Mouse (Mus musculus) forebrain, embryonic 13.5 days (tissue): ENCODE data around the gene Npr1. TPM values are rescaled to one million over a fixed set of nuclear protein-coding genes. Genes with fewer than 3 reads are reported as not detected.
A peak's percentile ranks its signal among the peaks of the same experiment; 100 is the strongest.

ENCODE experiments used
- ATAC-seq: fragments of 200-750 bp; cut with Nextera tagmentation; 2 replicates; pipeline ENCODE4 v1.8.0; 2017
- H3K27ac ChIP-seq: fragments of 300-500 bp; sonication (generic); 2 replicates; pipeline ENCODE4 v1.5.1; 2015; ENCODE audit warnings: inconsistent platforms, mild to moderate bottlenecking, moderate library complexity
- H3K27me3 ChIP-seq: fragments of 300-500 bp; sonication (generic); 2 replicates; pipeline ENCODE4 v1.6.1; 2015; ENCODE audit warnings: mild to moderate bottlenecking, inconsistent platforms
- H3K36me3 ChIP-seq: fragments of 300-500 bp; sonication (generic); 2 replicates; pipeline ENCODE4 v1.6.1; 2015; ENCODE audit warnings: mild to moderate bottlenecking, inconsistent platforms; ENCODE audit not compliant: poor library complexity, severe bottlenecking
- H3K4me1 ChIP-seq: fragments of 300-500 bp; sonication (generic); 2 replicates; pipeline ENCODE4 v1.6.1; 2015; ENCODE audit warnings: inconsistent platforms
- H3K4me2 ChIP-seq: fragments of 300-500 bp; sonication (generic); 2 replicates; pipeline ENCODE4 v1.6.1; 2015; ENCODE audit warnings: inconsistent platforms, mild to moderate bottlenecking, moderate library complexity
- H3K4me3 ChIP-seq: fragments of 300-500 bp; sonication (generic); 2 replicates; pipeline ENCODE4 v1.5.1; 2015; ENCODE audit warnings: mild to moderate bottlenecking, inconsistent platforms
- H3K9ac ChIP-seq: fragments of 300-500 bp; sonication (generic); 2 replicates; pipeline ENCODE4 v1.6.1; 2015; ENCODE audit warnings: mild to moderate bottlenecking, inconsistent platforms
- H3K9me3 ChIP-seq: fragments of 300-500 bp; sonication (generic); replicated peaks from 2 replicates; pipeline ENCODE4 v1.6.1; 2016; ENCODE audit warnings: inconsistent platforms
- whole genome bisulfite sequencing: fragments of 180-500 bp; shearing (Covaris S2); methylation state at CpG from one replicate; pipeline ENCODE4 v1.1.7; 2015; 5-methylcytosine and 5-hydroxymethylcytosine counted together
- polyA plus RNA-seq: library from polyadenylated mRNA; unstranded; fragments of >200 nt; fragmentation: Nextera tagmentation; extraction: Ambion mirVana; gene quantifications from 2 replicates; pipeline ENCODE4 v1.2.1, GENCODE M21; 2015

The Npr1 gene
- polyA plus RNA-seq, 1 experiment from 2014 or later = 2.8 TPM

DNA sequence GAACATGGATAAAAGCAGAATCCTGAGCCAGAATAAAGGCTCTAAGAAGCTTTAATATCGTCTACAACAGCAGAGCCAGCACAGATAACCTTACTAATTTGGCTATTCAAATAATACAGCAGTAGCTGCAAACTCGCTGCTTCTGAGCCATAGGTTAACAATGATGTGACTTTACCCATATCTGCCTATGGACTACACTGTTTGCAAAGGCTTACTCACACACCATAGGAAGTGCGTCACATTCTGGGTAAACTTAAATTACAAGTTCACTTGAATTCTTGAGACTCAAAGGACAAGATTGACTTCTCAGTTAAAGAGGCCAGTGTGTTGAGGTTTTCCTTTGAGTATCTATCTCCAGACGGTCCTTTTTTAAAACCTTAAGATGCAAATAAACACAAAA lies 37.8 kb upstream of the Npr1 start:
- H3K36me3 ChIP-seq = peaks cover 89% of the 10 kb centered on the region
- H3K4me3 ChIP-seq = no peak overlapping the region
- ATAC-seq = no peak
- no peak overlapping the region for H3K4me2 ChIP-seq
- peaks cover 20% of the 10 kb centered on the region for H3K4me1 ChIP-seq
- 76% methylated on average over 4 of the region's 4 CpGs for WGBS
- no peak overlapping the region for H3K27ac ChIP-seq
- H3K27me3 ChIP-seq = no peaks in the 10 kb centered on the region
- H3K9ac ChIP-seq = no peak overlapping the region
- no peaks in the 10 kb centered on the region for H3K9me3 ChIP-seq

DNA sequence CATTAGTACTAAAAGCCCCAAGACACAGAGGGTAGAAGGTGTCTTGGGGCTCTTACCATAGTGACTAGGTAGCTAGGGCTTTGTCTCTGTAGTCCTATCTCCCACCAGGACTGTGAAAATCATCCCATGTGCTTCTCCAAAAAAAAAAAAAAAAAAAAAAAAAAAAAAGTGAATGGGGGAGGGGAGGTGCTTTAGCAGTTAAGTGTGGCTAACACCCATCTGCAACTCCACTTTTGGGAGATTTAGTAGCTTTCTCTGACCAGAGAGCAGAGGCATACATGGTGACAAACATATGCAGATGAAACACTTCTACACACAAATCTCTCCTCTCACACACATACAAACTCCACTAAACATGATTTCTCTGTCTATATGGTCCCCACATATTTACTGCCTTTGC lies 31.9 kb upstream of the Npr1 start:
- Histone ChIP-seq H3K4me3 (no peak overlapping the region), H3K4me2 (no peak overlapping the region), H3K27ac (no peak overlapping the region), H3K36me3 (peaks cover 75% of the 10 kb centered on the region), H3K27me3 (no peaks in the 10 kb centered on the region), H3K9me3 (no peaks in the 10 kb centered on the region), H3K9ac (no peak overlapping the region), H3K4me1 (no peaks in the 10 kb centered on the region)
- no peak for ATAC-seq

DNA sequence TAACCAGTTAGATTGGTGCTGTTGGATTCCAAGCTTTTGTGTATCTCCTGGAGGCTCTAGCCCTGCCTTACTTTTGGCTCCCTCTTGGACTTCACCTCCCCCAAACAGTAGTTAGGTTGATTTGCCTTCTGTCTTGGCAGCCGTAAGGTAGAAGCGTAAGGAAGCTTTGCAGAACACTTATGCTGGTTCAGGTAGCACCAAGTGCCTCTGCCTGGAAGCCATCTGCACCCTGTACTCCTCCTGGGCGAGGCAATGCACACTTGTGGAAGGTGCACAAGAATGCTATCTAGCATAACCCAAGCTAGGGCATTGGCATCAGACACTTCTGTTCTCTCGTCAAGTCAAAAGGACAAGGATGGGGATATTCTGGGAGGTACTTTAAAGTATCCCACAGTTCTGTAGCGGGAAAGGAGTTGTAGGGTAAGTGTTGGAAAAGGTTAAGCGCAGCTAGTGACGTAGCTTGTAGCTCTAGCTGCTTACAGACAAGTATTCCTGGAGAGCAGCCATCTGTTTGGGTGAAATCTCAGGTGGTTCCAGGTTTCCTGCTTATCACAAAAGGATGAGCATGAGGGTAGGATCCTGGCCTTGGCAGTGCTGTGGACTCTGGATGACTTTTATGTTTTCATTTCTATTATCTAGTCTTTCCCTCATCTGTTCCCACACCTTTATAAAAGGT lies 30.3 kb upstream of the Npr1 start:
- Histone ChIP-seq H3K9me3 (no peaks in the 10 kb centered on the region), H3K27me3 (no peaks in the 10 kb centered on the region), H3K4me2 (no peak overlapping the region), H3K4me1 (no peaks in the 10 kb centered on the region), H3K36me3 (peaks cover 59% of the 10 kb centered on the region), H3K9ac (no peak overlapping the region), H3K27ac (no peak overlapping the region), H3K4me3 (no peak overlapping the region)
- no peak for ATAC-seq
- 95% methylated on average over 7 of the region's 7 CpGs for WGBS

DNA sequence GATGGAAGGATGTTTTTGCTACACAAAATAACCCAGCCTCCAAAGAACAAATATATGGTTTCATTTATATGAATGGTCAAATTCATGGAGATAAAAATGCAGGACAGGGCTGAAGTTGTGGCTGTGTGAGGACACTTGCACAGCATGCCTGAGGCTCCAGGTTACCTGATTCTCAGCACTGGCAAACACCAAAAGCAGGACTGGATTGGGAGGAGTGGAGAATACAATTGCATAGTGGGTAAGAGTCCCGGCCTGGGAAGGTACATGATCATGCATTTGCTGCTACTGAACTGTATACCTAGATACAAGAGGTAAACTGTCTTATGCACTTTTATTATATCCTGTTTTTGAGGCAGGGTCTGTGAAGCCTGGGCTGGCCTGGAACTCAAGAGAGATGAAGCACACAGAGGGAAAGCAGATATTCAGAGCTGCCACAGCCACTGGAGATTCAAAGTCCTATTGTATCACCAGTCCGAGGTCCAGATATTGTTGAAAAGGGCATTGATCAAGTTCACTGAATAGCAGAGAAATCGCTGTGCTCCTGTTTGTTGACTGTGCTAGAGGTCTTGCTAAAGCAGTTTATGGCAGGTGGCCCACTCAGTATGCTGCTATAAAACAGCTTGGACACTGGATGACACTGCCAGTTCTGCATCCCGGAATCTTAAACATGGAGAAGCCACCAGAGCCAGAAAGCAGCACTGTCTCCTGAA lies 28.3 kb upstream of the Npr1 start:
- WGBS = 64% methylated on average over 4 of the region's 4 CpGs

DNA sequence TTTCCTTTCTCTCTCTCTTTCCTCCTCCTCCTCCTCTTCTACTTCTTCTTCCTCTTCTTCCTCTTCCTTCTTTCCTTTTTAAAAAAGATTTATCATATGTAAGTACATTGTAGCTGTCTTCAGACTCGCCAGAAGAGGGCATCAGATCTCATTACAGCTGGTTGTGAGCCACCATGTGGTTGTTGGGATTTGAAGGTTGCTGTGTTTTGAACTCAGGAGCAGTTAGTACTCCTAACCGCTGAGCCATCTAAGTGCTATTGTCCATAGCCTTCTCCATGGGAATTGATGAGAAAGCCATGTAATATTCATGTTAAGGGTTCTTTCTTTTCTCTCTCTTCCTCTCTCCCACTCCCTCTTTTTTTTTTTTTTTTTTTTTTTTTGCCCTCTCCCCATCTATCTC lies 25.7 kb upstream of the Npr1 start:
- WGBS = 38% methylated on average over 2 of the region's 2 CpGs
- Histone ChIP-seq H3K4me1 (peaks cover 8% of the 10 kb centered on the region; the same call in 1 of the 2 replicates), H3K4me3 (no peak overlapping the region), H3K9ac (no peak overlapping the region), H3K36me3 (peaks cover 44% of the 10 kb centered on the region), H3K27me3 (no peaks in the 10 kb centered on the region), H3K27ac (no peak overlapping the region), H3K4me2 (no peak overlapping the region), H3K9me3 (no peaks in the 10 kb centered on the region)
- 0 out of 2 replicates have a peak, but pooled peaks have one; percentile 16 for ATAC-seq

More for the DNA sequence above, 28.3 kb upstream of the Npr1 start:
- Histone ChIP-seq H3K4me1 (peaks cover 8% of the 10 kb centered on the region; the same call in 1 of the 2 replicates), H3K27me3 (no peaks in the 10 kb centered on the region), H3K4me2 (no peak overlapping the region), H3K4me3 (no peak overlapping the region), H3K9ac (no peak overlapping the region), H3K27ac (no peak overlapping the region), H3K9me3 (no peaks in the 10 kb centered on the region), H3K36me3 (peaks cover 46% of the 10 kb centered on the region)
- no peak for ATAC-seq

DNA sequence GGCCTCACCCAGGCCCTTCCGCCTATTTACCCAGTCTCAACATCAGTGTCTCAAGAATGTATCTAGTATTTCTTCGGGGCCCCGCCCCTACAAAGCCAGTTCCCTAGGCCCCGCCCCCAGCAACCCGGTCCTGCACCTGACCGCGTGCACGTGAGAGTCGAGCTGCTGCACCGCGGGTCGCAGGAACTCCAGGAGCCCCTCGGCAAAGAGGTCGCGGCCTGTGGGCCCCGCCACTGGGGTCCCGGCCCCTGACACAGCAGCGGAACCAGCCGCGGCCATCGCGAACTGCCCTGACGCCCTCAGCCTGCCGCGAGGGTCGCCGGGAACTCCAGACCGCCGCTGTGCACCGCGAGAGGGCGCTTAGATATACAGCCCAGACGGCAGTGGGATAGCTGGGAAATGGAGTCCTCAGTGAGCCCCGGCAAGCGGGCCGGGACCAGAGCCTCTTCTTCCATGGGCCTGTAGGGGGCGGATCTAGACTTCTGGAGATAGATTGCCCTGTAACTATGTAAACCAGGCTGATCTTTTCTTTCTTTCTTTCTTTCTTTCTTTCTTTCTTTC lies 25.1 kb upstream of the Npr1 start, which contains the start of gene Snapin:
Gene Snapin (minus strand): TSS at position 338 of the 561 bp plus-strand sequence.
- WGBS = 0% methylated on average over 37 of the region's 37 CpGs
- no peaks in the 10 kb centered on the region for H3K9me3 ChIP-seq
- no peak within 1 kb of the TSS for H3K27ac ChIP-seq
- H3K4me2 ChIP-seq = peak within 1 kb of the TSS; percentile 60
- ATAC-seq = peak; percentile 98
- H3K27me3 ChIP-seq = no peaks in the 10 kb centered on the region
- peak within 1 kb of the TSS; percentile 73 for H3K4me3 ChIP-seq
- peak within 1 kb of the TSS; percentile 77 for H3K9ac ChIP-seq
- H3K36me3 ChIP-seq = peaks cover 44% of the 10 kb centered on the region
- H3K4me1 ChIP-seq = peaks cover 8% of the 10 kb centered on the region; the same call in 1 of the 2 replicates

DNA sequence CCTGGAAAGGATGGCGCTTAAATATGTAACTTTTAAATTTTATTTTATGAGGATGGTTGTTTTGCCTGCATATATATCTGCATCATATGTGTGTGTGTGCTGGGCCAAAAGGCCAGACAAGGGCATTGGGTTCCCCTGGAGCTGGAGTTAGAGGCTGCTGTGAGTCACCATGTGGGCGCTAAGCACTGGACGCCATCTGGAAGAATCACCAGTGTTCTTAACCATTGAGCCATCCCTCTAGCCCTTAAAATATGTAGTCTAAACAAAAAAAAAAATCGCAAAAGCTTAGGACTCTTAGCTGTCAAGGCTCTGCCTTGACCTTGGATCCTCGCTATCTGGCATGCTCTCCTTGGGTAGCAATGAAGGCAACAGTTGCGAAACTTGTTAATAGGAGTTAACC lies 22.9 kb upstream of the Npr1 start:
- Histone ChIP-seq H3K9ac (no peak overlapping the region; the same call in 1 of the 2 replicates), H3K36me3 (peaks cover 57% of the 10 kb centered on the region), H3K27ac (no peak overlapping the region), H3K4me2 (no peak overlapping the region), H3K9me3 (no peaks in the 10 kb centered on the region), H3K4me3 (no peak overlapping the region), H3K4me1 (peaks cover 8% of the 10 kb centered on the region; the same call in 1 of the 2 replicates), H3K27me3 (no peaks in the 10 kb centered on the region)
- ATAC-seq = no peak
- WGBS = 91% methylated on average over 6 of the region's 6 CpGs

DNA sequence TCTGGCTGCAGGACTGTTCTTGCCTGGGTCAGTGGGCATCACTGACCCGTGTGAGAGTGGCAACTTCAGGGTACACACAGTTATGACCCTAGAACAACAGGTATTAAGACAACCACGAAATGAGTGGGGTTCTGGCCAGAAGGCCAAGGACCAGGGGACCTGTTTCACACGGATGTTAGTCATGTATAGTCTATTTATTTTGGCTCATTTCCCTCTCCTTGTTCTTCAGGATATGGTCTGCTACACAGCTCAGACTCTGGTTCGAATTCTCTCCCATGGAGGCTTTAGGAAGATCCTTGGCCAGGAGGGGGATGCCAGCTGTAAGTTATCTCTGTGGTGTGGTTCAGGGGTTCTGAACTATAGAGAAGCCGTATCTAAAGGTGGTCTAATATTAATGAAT lies 21.3 kb upstream of the Npr1 start:
- Histone ChIP-seq H3K36me3 (peaks cover 73% of the 10 kb centered on the region), H3K9ac (no peak overlapping the region), H3K9me3 (no peaks in the 10 kb centered on the region), H3K4me2 (no peak overlapping the region), H3K4me3 (no peak overlapping the region), H3K27ac (no peak overlapping the region), H3K4me1 (peaks cover 8% of the 10 kb centered on the region; the same call in 1 of the 2 replicates), H3K27me3 (no peaks in the 10 kb centered on the region)
- 88% methylated on average over 5 of the region's 5 CpGs for WGBS
- no peak for ATAC-seq

DNA sequence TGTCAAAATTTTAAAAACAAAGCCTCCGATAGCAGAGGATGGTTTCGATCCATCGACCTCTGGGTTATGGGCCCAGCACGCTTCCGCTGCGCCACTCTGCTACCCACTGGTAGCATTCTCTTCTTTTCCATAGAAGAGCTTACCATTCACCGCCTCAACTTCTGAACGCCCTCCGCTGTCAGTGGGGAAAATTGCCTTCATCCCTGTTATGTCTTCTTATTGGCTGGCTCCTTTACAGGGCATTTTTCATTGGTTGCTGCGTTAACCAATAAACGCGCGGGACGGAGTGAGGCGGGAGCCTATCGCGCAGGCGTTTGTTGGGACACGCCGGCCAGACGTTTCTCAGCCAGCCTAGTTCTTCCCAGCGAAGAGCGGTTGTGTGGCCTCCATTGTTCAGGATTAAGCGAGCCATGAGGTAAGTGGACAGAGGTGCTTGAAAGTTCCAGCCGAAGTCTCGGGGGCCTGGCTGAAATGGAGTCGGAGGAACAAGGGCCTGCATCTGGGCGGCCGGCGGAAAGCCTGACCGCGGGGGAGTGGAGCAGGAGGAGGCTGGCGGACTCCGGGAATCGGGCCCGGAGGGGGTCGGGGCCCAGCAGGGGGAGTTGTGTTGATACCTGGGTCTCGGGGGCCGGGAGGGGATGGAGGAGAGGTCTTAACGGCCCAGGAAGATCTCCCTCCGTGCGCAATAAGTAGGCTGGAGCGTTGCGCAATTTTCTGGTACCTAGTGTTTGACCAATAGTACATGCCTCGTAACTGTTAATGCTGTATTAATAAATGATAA lies 10.4 kb upstream of the Npr1 start, which contains the start of gene Ilf2:
Gene Ilf2 (plus strand): TSS at position 296 of the 781 bp plus-strand sequence.
- peaks cover 13% of the 10 kb centered on the region for H3K4me1 ChIP-seq
- H3K27ac ChIP-seq = peak within 1 kb of the TSS; percentile 95
- H3K36me3 ChIP-seq = peaks cover 32% of the 10 kb centered on the region
- H3K27me3 ChIP-seq = no peaks in the 10 kb centered on the region
- ATAC-seq = peak; percentile 99
- H3K9ac ChIP-seq = peak within 1 kb of the TSS; percentile 92
- peak within 1 kb of the TSS; percentile 84 for H3K4me3 ChIP-seq
- under 1% methylated on average over 45 of the region's 45 CpGs for WGBS
- no peaks in the 10 kb centered on the region for H3K9me3 ChIP-seq
- peak within 1 kb of the TSS; percentile 81 for H3K4me2 ChIP-seq

DNA sequence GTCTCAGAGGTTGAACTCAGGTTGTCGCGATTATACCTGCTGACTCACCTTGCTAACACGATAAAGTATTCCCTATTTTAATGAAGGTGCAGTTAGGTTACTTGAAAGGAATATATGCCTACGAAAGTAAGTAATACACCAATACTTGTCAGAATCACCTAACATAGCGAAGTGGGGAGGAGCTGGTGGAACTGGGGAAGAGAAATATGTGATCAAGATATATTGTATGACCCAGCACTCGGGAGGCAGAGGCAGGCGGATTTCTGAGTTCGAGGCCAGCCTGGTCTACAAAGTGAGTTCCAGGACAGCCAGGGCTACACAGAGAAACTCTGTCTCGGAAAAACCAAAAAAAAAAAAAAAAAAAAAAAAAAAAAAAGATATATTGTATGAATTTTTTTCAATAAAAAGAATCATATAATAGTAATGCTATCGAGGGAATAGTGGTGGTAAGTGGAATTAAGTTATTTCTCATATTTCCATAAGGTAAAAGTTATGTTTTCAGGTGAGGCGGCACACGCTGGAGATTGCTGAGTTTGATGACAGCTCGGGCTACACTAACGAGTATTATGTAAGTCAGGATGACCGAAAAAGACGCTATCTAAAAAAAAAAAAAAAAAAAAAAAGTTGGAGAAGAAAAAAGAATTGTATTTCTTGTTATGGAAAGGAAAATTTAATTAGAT lies 9.6 kb upstream of the Npr1 start:
- peak overlapping the region; percentile 39 for H3K4me2 ChIP-seq
- peaks cover 25% of the 10 kb centered on the region for H3K36me3 ChIP-seq
- H3K9ac ChIP-seq = no peak overlapping the region
- H3K4me1 ChIP-seq = peaks cover 13% of the 10 kb centered on the region
- 43% methylated on average over 16 of the region's 16 CpGs for WGBS
- no peak overlapping the region for H3K27ac ChIP-seq
- ATAC-seq = peak; percentile 39
- H3K27me3 ChIP-seq = no peaks in the 10 kb centered on the region
- H3K9me3 ChIP-seq = no peaks in the 10 kb centered on the region
- H3K4me3 ChIP-seq = peak overlapping the region; percentile 30

DNA sequence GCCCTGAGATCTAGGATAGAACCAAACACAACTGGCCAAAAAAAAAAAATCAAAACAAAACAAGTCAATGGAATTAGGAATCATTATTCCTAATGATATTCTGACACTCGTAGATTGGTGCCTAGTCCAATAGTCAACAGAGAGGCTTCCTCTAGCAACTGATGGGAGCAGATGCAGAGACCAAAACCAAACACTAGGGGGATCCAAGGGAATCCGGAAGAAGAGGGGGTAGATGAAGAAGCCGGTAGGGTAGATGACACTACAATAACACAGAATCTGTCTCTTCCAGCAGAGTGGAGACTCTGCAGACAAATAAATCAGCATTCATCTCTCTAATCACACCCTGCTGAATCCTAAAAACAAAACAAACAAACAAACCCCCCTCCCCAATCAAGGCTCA lies 6.5 kb upstream of the Npr1 start:
- Histone ChIP-seq H3K27ac (no peak overlapping the region), H3K36me3 (no peaks in the 10 kb centered on the region), H3K4me3 (no peak overlapping the region), H3K9ac (no peak overlapping the region), H3K4me1 (peaks cover 4% of the 10 kb centered on the region), H3K4me2 (no peak overlapping the region), H3K27me3 (0 out of 2 replicates have a peak, but pooled peaks cover 4% of the 10 kb centered on the region), H3K9me3 (no peaks in the 10 kb centered on the region)
- WGBS = 31% methylated on average over 3 of the region's 3 CpGs
- ATAC-seq = no peak
